Mouse (Mus musculus) G1E (cell line): Measurements from ENCODE around the gene Tmem223.

ENCODE experiments used
- CTCF ChIP-seq: IDR thresholded peaks from 2 replicates; pipeline ENCODE4 v1.5.1; 2012; ENCODE audit warnings: low read depth, low read length, inconsistent platforms, mixed read lengths
- GATA2 ChIP-seq: IDR thresholded peaks from 2 replicates; pipeline ENCODE4 v1.6.1; 2012; ENCODE audit warnings: low read depth, low read length, inconsistent platforms, borderline replicate concordance

GRCm38 (mm10) chr19:8788521-8788920, 17.7 kb downstream of the Tmem223 start:
- no peak for TF ChIP-seq GATA2
- TF ChIP-seq CTCF: no peak
